8 mouse cellular contexts compared by ENCODE assay signal in the genomic region with DNA sequence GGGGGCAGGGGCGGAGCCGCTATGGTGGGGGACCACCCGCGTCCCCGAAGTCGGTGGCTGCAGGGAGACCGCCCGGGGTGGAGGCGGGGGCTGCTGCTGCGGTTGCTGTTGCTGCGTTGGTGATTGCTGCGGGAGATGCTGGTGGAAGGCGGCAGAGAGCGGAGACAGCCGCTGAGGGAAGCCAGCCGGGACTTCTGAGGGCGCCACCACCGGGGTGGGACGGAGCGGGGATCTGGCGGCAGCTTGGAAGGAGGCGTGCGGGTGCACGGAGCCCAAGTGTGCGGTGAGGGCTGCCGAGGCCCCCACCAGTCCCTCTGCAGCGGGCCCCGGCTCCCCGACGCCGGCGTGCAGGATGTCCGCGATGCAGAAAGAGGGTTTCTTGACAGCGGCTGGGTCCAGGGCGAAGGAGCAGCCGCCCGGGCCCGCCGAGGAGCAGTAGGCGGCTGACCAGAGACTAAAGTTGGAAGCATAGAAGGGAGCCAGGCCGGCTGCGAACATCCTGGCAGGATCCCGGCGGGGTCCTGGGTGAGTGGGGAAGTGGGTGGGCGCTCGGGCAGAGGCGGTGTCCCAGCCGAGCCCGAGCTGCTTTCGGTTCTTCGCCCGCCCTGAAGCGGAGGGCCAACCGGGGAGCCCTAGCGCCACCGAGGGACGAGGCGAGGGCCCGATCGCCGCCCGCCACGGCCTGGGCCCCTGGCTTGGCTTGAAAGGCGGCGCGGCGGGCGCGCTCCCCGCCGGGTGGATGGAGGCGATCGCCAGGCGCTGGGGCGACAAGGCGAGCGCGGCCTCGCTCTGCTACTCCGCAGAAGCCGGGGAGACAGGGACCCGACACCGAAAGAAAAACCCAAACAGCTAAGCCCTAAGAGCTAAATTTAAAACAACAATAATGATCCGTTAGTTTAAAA. TPM values are rescaled to one million over a fixed set of nuclear protein-coding genes. Genes with fewer than 3 reads are reported as not detected.
DNase-seq lines count a peak whose midpoint lies in the region; ATAC-seq and TF ChIP-seq lines count a peak whose summit lies in the region.

No protein-coding gene starts in this region.

- peak; percentile 24; the same call in 1 of the 2 replicates for ATAC-seq in embryonic facial prominence, embryonic 15.5 days (ENCODE audit: insufficient number of reproducible peaks, low FRiP score, low TSS enrichment, low read depth)
- ATAC-seq in heart, embryonic 13.5 days (ENCODE audit: extremely low read depth, insufficient number of reproducible peaks, low FRiP score, low TSS enrichment): no peak
- ATAC-seq in kidney, postnatal 0 days (replicated peaks; ENCODE audit: low FRiP score, low read depth): no peak; the same call in 1 of the 2 replicates

- H3K36me3 ChIP-seq in embryonic facial prominence, embryonic 15.5 days: no peaks in the 10 kb centered on the region
- no peaks in the 10 kb centered on the region for H3K36me3 ChIP-seq in heart, embryonic 13.5 days
- H3K36me3 ChIP-seq in kidney, postnatal 0 days (ENCODE audit: insufficient read depth, low read length): no peaks in the 10 kb centered on the region
- H3K36me3 ChIP-seq in macrophage (ENCODE audit: inconsistent target): peaks cover 16% of the 10 kb centered on the region

- peak overlapping the region; percentile 85 for H3K27ac ChIP-seq in embryonic facial prominence, embryonic 15.5 days (replicated peaks)
- peak overlapping the region; percentile 76 for H3K27ac ChIP-seq in heart, embryonic 13.5 days (replicated peaks)
- peak overlapping the region; percentile 77 for H3K27ac ChIP-seq in kidney, postnatal 0 days
- H3K27ac ChIP-seq in macrophage: peak overlapping the region; percentile 92

- H3K79me2 ChIP-seq in macrophage (ENCODE audit: inconsistent target): peaks cover 41% of the 10 kb centered on the region

- under 1% methylated on average over 80 of the region's 85 CpGs for WGBS in embryonic facial prominence, embryonic 15.5 days
- under 1% methylated on average over 81 of the region's 85 CpGs for WGBS in heart, embryonic 13.5 days
- whole genome bisulfite sequencing in kidney, postnatal 0 days: under 1% methylated on average over 74 of the region's 85 CpGs
- WGBS in macrophage (ENCODE audit: missing documents): under 1% methylated on average over 84 of the region's 85 CpGs

- peak overlapping the region; percentile 57 for H3K9ac ChIP-seq in embryonic facial prominence, embryonic 15.5 days
- H3K9ac ChIP-seq in heart, embryonic 13.5 days: peak overlapping the region; percentile 87
- peak overlapping the region; percentile 65 for H3K9ac ChIP-seq in kidney, postnatal 0 days (ENCODE audit: low read depth, low read length)

- DNase-seq in urinary bladder, postnatal 14 days (ENCODE audit: low spot score): peak; percentile 42
- no peak for DNase-seq in urinary bladder, postnatal 4 days (ENCODE audit: low spot score in 2 of 2)
- no peak for DNase-seq in kidney, postnatal 0 days (ENCODE audit: low spot score)
- peak; percentile 41 to 62 for DNase-seq in spleen, postnatal 10 days (ENCODE audit: low spot score in 2 of 2)
- DNase-seq in ovary, postnatal 14 days (ENCODE audit: low spot score): no peak

- peak overlapping the region; percentile 57 for H3K4me3 ChIP-seq in embryonic facial prominence, embryonic 15.5 days (replicated peaks)
- H3K4me3 ChIP-seq in heart, embryonic 13.5 days: peak overlapping the region; percentile 63
- H3K4me3 ChIP-seq in kidney, postnatal 0 days (replicated peaks; ENCODE audit: low read depth, low read length): peak overlapping the region; percentile 62
- peak overlapping the region; percentile 83 for H3K4me3 ChIP-seq in macrophage (ENCODE audit: inconsistent target)

- H3K27me3 ChIP-seq in embryonic facial prominence, embryonic 15.5 days: peaks cover 86% of the 10 kb centered on the region
- peaks cover 92% of the 10 kb centered on the region for H3K27me3 ChIP-seq in heart, embryonic 13.5 days (replicated peaks)
- peaks cover 72% of the 10 kb centered on the region for H3K27me3 ChIP-seq in kidney, postnatal 0 days (ENCODE audit: insufficient read depth, low read length)

- H3K4me2 ChIP-seq in embryonic facial prominence, embryonic 15.5 days (replicated peaks): peak overlapping the region; percentile 78
- peak overlapping the region; percentile 78 for H3K4me2 ChIP-seq in heart, embryonic 13.5 days
- H3K4me2 ChIP-seq in kidney, postnatal 0 days (ENCODE audit: low read length): peak overlapping the region; percentile 80

- no peak for TF ChIP-seq CTCF in kidney, postnatal 0 days (IDR thresholded peaks at IDR 0.05; ENCODE audit: low read depth)

- peaks cover 46% of the 10 kb centered on the region for H3K4me1 ChIP-seq in embryonic facial prominence, embryonic 15.5 days
- H3K4me1 ChIP-seq in heart, embryonic 13.5 days: peaks cover 38% of the 10 kb centered on the region
- H3K4me1 ChIP-seq in kidney, postnatal 0 days (replicated peaks; ENCODE audit: insufficient read depth, low read length): peaks cover 20% of the 10 kb centered on the region; the same call in 1 of the 2 replicates

- H3K9me3 ChIP-seq in embryonic facial prominence, embryonic 15.5 days (replicated peaks): no peaks in the 10 kb centered on the region
- H3K9me3 ChIP-seq in heart, embryonic 13.5 days: no peaks in the 10 kb centered on the region
- no peaks in the 10 kb centered on the region for H3K9me3 ChIP-seq in kidney, postnatal 0 days (replicated peaks; ENCODE audit: low read length)

RNA-seq across cellular contexts. Expression of a gene that starts 0.5 kb away (rescaled TPM):
- 18.6 and 21.0 TPM in 2 replicates for polyA plus RNA-seq in embryonic facial prominence, embryonic 15.5 days (2015; fragmentation: Nextera tagmentation; extraction: Ambion mirVana)
- polyA plus RNA-seq in heart, embryonic 13.5 days (2015; fragmentation: Nextera tagmentation; extraction: Ambion mirVana): 7.6 and 8.1 TPM in 2 replicates
- polyA plus RNA-seq in kidney, postnatal 0 days (2015; fragmentation: Nextera tagmentation; extraction: Ambion mirVana): 12.1 and 12.7 TPM in 2 replicates
- total RNA-seq in macrophage (2018; cell fraction: chromatin; rRNA removed): 10 to 100 TPM in 21 of 26 experiments, 1 to 10 TPM in 5; 6.4 to 26.8 (median 12.9) TPM
- total RNA-seq in macrophage (2018; cell fraction: cytosol; rRNA removed): 10 to 100 TPM; 21.1 to 79.3 (median 38.5) TPM
- total RNA-seq in macrophage (2018; cell fraction: nucleus; rRNA removed): 10 to 100 TPM; 14.3 to 54.2 (median 25.8) TPM
- polyA plus RNA-seq in macrophage (2018): 23.2 to 50.5 TPM (median 24.9 TPM) in 3 replicates

Comparison
In these comparisons a context has a peak if more than half of its experiments do, and no peak if none do; other contexts are left out.
1. DNase-seq: peak in urinary bladder, postnatal 14 days (single experiment) and spleen, postnatal 10 days (2 of 2); none in urinary bladder, postnatal 4 days (0 of 2), kidney, postnatal 0 days (single experiment) and ovary, postnatal 14 days (single experiment).
2. Peak in every context shown above with its lines, with median percentiles within 50 percentile points of each other: H3K27ac ChIP-seq, H3K4me2 ChIP-seq, H3K4me3 ChIP-seq and H3K9ac ChIP-seq.